Mouse (Mus musculus): ENCODE measurements around the gene Polrmt. TPM values are rescaled to one million over a fixed set of nuclear protein-coding genes. Genes with fewer than 3 reads are reported as not detected.

Polrmt gene
- polyA plus RNA-seq, 1 experiment = 104 TPM

- TF ChIP-seq CTCF (IDR thresholded peaks at IDR 0.05; ENCODE audit: borderline replicate concordance, control insufficient read depth, extremely low read depth, insufficient read depth, low read length, poor library complexity) = no peak
- no peak for TF ChIP-seq POLR2A (IDR thresholded peaks at IDR 0.05; ENCODE audit: control insufficient read depth, extremely low read depth, insufficient read depth, low read length, poor library complexity)
- no peak for DNase-seq
- no peaks in the 10 kb centered on the region for H3K27me3 ChIP-seq (ENCODE audit: control insufficient read depth, insufficient read depth, low read length)
- H3K36me3 ChIP-seq (ENCODE audit: control insufficient read depth, insufficient read depth, low read length) = peaks cover 8% of the 10 kb centered on the region; the same call in 1 of the 2 replicates
- WGBS = 28% methylated on average over 6 of the region's 6 CpGs
- H3K27ac ChIP-seq (ENCODE audit: control insufficient read depth, insufficient read depth, low read length) = no peak overlapping the region
- no peak overlapping the region for H3K4me3 ChIP-seq (ENCODE audit: control insufficient read depth, insufficient read depth, low read length)
- H3K4me1 ChIP-seq (replicated peaks; ENCODE audit: control insufficient read depth, insufficient read depth, low read length) = peaks cover 9% of the 10 kb centered on the region
Measured at GRCm38 (mm10) chr10:79746774-79747151, 382 bp upstream of the Polrmt start.

- Histone ChIP-seq H3K4me3 (ENCODE audit: control insufficient read depth, insufficient read depth, low read length) (no peak overlapping the region), H3K36me3 (ENCODE audit: control insufficient read depth, insufficient read depth, low read length) (peaks cover 17% of the 10 kb centered on the region; the same call in 1 of the 2 replicates), H3K27me3 (ENCODE audit: control insufficient read depth, insufficient read depth, low read length) (no peaks in the 10 kb centered on the region), H3K4me1 (replicated peaks; ENCODE audit: control insufficient read depth, insufficient read depth, low read length) (peaks cover 9% of the 10 kb centered on the region), H3K27ac (ENCODE audit: control insufficient read depth, insufficient read depth, low read length) (no peak overlapping the region)
- 97% methylated on average over 3 of the region's 3 CpGs for WGBS
- DNase-seq = no peak
- no peak for TF ChIP-seq CTCF (IDR thresholded peaks at IDR 0.05; ENCODE audit: borderline replicate concordance, control insufficient read depth, extremely low read depth, insufficient read depth, low read length, poor library complexity)
- TF ChIP-seq POLR2A (IDR thresholded peaks at IDR 0.05; ENCODE audit: control insufficient read depth, extremely low read depth, insufficient read depth, low read length, poor library complexity) = no peak
Measured at GRCm38 (mm10) chr10:79745411-79745810, 970 bp downstream of the Polrmt start.

GRCm38 (mm10) chr10:79743650-79744365, 2.6 kb downstream of the Polrmt start:
- TF ChIP-seq POLR2A (IDR thresholded peaks at IDR 0.05; ENCODE audit: control insufficient read depth, extremely low read depth, insufficient read depth, low read length, poor library complexity) = no peak
- no peak for TF ChIP-seq CTCF (IDR thresholded peaks at IDR 0.05; ENCODE audit: borderline replicate concordance, control insufficient read depth, extremely low read depth, insufficient read depth, low read length, poor library complexity)
- H3K36me3 ChIP-seq (ENCODE audit: control insufficient read depth, insufficient read depth, low read length) = peaks cover 20% of the 10 kb centered on the region; the same call in 1 of the 2 replicates
- H3K4me3 ChIP-seq (ENCODE audit: control insufficient read depth, insufficient read depth, low read length) = no peak overlapping the region
- H3K27ac ChIP-seq (ENCODE audit: control insufficient read depth, insufficient read depth, low read length) = no peak overlapping the region
- 89% methylated on average over 15 of the region's 15 CpGs for WGBS
- peaks cover 9% of the 10 kb centered on the region for H3K4me1 ChIP-seq (replicated peaks; ENCODE audit: control insufficient read depth, insufficient read depth, low read length)
- no peaks in the 10 kb centered on the region for H3K27me3 ChIP-seq (ENCODE audit: control insufficient read depth, insufficient read depth, low read length)
- DNase-seq = no peak

GRCm38 (mm10) chr10:79743161-79743560, 3.2 kb downstream of the Polrmt start:
- Histone ChIP-seq H3K4me1 (replicated peaks; ENCODE audit: control insufficient read depth, insufficient read depth, low read length) (peaks cover 9% of the 10 kb centered on the region), H3K36me3 (ENCODE audit: control insufficient read depth, insufficient read depth, low read length) (peaks cover 20% of the 10 kb centered on the region; the same call in 1 of the 2 replicates), H3K4me3 (ENCODE audit: control insufficient read depth, insufficient read depth, low read length) (no peak overlapping the region), H3K27ac (ENCODE audit: control insufficient read depth, insufficient read depth, low read length) (no peak overlapping the region), H3K27me3 (ENCODE audit: control insufficient read depth, insufficient read depth, low read length) (no peaks in the 10 kb centered on the region)
- TF ChIP-seq CTCF (IDR thresholded peaks at IDR 0.05; ENCODE audit: borderline replicate concordance, control insufficient read depth, extremely low read depth, insufficient read depth, low read length, poor library complexity) (no peak), POLR2A (IDR thresholded peaks at IDR 0.05; ENCODE audit: control insufficient read depth, extremely low read depth, insufficient read depth, low read length, poor library complexity) (no peak)
- no peak for DNase-seq
- 95% methylated on average over 11 of the region's 11 CpGs for WGBS

- Histone ChIP-seq H3K4me3 (ENCODE audit: control insufficient read depth, insufficient read depth, low read length) (no peak overlapping the region), H3K27me3 (ENCODE audit: control insufficient read depth, insufficient read depth, low read length) (no peaks in the 10 kb centered on the region), H3K4me1 (replicated peaks; ENCODE audit: control insufficient read depth, insufficient read depth, low read length) (peaks cover 7% of the 10 kb centered on the region), H3K27ac (ENCODE audit: control insufficient read depth, insufficient read depth, low read length) (no peak overlapping the region), H3K36me3 (ENCODE audit: control insufficient read depth, insufficient read depth, low read length) (peaks cover 38% of the 10 kb centered on the region)
- DNase-seq = no peak
- WGBS = 95% methylated on average over 11 of the region's 11 CpGs
- peak; percentile 40; the same call in 1 of the 2 replicates for TF ChIP-seq CTCF (IDR thresholded peaks at IDR 0.05; ENCODE audit: borderline replicate concordance, control insufficient read depth, extremely low read depth, insufficient read depth, low read length, poor library complexity)
- no peak for TF ChIP-seq POLR2A (IDR thresholded peaks at IDR 0.05; ENCODE audit: control insufficient read depth, extremely low read depth, insufficient read depth, low read length, poor library complexity)
Measured at GRCm38 (mm10) chr10:79740863-79741262, 5.5 kb downstream of the Polrmt start.

GRCm38 (mm10) chr10:79739234-79739633, 7.1 kb downstream of the Polrmt start:
- no peak for TF ChIP-seq CTCF (IDR thresholded peaks at IDR 0.05; ENCODE audit: borderline replicate concordance, control insufficient read depth, extremely low read depth, insufficient read depth, low read length, poor library complexity)
- TF ChIP-seq POLR2A (IDR thresholded peaks at IDR 0.05; ENCODE audit: control insufficient read depth, extremely low read depth, insufficient read depth, low read length, poor library complexity) = no peak
- WGBS = 97% methylated on average over 28 of the region's 28 CpGs

More at GRCm38 (mm10) chr10:79739234-79739633, 7.1 kb downstream of the Polrmt start:
- H3K27ac ChIP-seq (ENCODE audit: control insufficient read depth, insufficient read depth, low read length) = no peak overlapping the region
- peaks cover 42% of the 10 kb centered on the region for H3K36me3 ChIP-seq (ENCODE audit: control insufficient read depth, insufficient read depth, low read length)
- DNase-seq = no peak
- no peak overlapping the region for H3K4me3 ChIP-seq (ENCODE audit: control insufficient read depth, insufficient read depth, low read length)
- no peaks in the 10 kb centered on the region for H3K27me3 ChIP-seq (ENCODE audit: control insufficient read depth, insufficient read depth, low read length)
- H3K4me1 ChIP-seq (replicated peaks; ENCODE audit: control insufficient read depth, insufficient read depth, low read length) = no peaks in the 10 kb centered on the region
